Mouse (Mus musculus): ENCODE data around the gene Arhgap35.

DNA sequence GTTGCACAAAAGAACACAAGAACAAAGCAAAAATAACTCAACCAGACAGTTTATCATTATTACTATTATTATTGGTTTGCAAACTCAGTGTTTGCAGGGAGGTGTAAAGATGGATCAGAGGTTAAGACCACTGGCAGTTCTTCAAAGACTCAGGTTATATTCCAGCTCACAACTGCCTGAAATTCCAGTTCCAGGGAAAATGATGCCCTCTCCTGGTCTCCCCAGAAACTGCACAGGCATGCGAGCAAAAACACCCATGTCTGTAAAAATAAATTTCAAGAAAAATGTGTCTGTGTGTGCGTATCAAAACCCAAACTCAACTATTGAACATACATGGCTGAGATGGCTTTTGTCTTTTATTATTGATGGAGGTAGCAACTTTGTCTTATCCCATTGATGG lies 2.3 kb upstream of the Arhgap35 start:
- TF ChIP-seq POLR2A (IDR thresholded peaks at IDR 0.05; ENCODE audit: low read depth, low read length) (no peak), CTCF (IDR thresholded peaks at IDR 0.05; ENCODE audit: extremely low read depth, insufficient read depth, insufficient read length, insufficient replicate concordance) (peak; percentile 25; the same call in 1 of the 2 replicates)
